Mouse (Mus musculus) cerebellum, adult 2 months (tissue): ENCODE results near the gene Plekhg6.

Experiments
- CTCF ChIP-seq: fragments of 200-500 bp; IDR thresholded peaks from 2 replicates; pipeline ENCODE4 v1.5.1; 2011; ENCODE audit warnings: low read depth, mild to moderate bottlenecking, control low read depth, low read length, moderate library complexity, borderline replicate concordance; ENCODE audit not compliant: insufficient read depth
- POLR2A ChIP-seq: fragments of 200-500 bp; IDR thresholded peaks from 2 replicates; pipeline ENCODE4 v1.6.1; 2011; ENCODE audit warnings: low read length, control low read depth, borderline replicate concordance; ENCODE audit not compliant: insufficient read depth

DNA sequence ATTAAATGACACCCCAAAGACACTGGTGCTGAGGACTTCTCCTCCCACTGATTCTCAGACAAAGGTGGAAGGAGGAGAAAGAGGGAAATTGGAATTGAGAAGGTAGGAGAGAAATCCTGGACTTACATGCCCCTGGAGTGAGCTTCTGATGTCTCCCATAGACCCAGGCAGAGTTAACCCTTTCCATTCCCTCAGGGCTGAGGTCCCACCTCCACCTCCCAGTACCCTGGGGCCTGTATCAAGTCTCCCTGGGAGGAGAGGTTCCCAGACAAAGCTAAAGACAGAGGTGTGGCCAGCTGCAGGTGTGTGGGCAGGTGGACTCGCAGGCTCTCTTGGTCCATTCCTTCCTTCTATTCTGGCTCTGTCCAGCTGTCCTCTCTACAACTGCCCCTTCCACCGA, 1.4 kb upstream of the Plekhg6 start:
- TF ChIP-seq CTCF, result no peak
- no peak for TF ChIP-seq POLR2A
